Mouse (Mus musculus) cerebellum, adult 2 months (tissue): ENCODE results near the gene Med23.

Source experiments
- CTCF ChIP-seq: fragments of 200-500 bp; IDR thresholded peaks from 2 replicates; pipeline ENCODE4 v1.5.1; 2011; ENCODE audit warnings: low read depth, mild to moderate bottlenecking, control low read depth, low read length, moderate library complexity, borderline replicate concordance; ENCODE audit not compliant: insufficient read depth
- POLR2A ChIP-seq: fragments of 200-500 bp; IDR thresholded peaks from 2 replicates; pipeline ENCODE4 v1.6.1; 2011; ENCODE audit warnings: low read length, control low read depth, borderline replicate concordance; ENCODE audit not compliant: insufficient read depth

DNA sequence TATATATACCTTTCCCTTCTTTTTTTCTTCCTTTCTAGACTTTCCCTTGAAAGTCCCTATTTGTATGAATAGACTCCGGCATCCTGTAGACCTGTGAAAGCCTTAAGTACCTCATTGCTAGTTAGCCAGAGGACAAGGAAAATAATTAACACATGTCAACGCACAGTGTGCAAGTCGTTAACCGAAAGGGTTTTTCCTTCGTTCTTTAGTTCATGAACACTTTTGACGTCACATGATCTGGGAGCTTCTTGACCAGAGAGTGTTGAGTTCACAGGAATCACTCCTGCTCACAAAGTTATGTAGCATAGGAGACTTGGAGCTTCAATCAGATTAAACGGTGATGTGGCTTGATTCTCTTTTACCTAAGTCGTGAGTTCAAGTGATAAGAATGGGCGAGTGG lies 37.5 kb upstream of the Med23 start:
- TF ChIP-seq CTCF: no peak
- no peak for TF ChIP-seq POLR2A
